Mouse (Mus musculus): ENCODE measurements around the gene Dstyk.

Dstyk gene

GRCm38 (mm10) chr1:132512106-132512505 is 94.8 kb downstream of the Dstyk start:
- no peak for DNase-seq (ENCODE audit: low read depth, low spot score)

GRCm38 (mm10) chr1:132515339-132515738 is 98.0 kb downstream of the Dstyk start:
- no peak for DNase-seq (ENCODE audit: low read depth, low spot score)

Measured in forelimb bud, embryonic 11.5 days (tissue).